Mouse (Mus musculus): ENCODE results near the gene Rgs16. TPM values are rescaled to one million over a fixed set of nuclear protein-coding genes. Genes with fewer than 3 reads are reported as not detected.
A peak's percentile ranks its signal among the peaks of the same experiment; 100 is the strongest.

Rgs16 gene
- total RNA-seq, 4 experiments from 2014 or later = 5.3 to 8.8 (median 7.4) TPM

DNA sequence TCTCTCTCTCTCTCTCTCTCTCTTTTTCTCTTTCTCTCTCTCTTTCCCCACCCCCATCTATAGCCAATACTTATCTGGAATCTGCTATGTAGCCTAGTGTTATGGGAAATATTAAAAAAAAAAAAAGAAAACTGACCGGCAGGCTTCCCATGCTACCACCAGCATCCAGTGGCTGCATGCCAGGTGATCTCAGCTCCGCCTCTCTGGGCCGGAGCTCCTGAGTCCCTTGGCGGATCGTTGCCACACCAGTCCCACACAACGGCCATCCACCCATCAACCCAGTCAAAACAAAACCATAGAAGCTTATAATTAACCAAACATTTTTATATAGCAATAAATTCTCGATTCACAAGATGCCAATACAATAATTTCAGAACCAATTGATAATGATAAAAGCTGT is 19.2 kb upstream of the Rgs16 start:
- DNase-seq (ENCODE audit: low spot score in 2 of 2) = no peak

DNA sequence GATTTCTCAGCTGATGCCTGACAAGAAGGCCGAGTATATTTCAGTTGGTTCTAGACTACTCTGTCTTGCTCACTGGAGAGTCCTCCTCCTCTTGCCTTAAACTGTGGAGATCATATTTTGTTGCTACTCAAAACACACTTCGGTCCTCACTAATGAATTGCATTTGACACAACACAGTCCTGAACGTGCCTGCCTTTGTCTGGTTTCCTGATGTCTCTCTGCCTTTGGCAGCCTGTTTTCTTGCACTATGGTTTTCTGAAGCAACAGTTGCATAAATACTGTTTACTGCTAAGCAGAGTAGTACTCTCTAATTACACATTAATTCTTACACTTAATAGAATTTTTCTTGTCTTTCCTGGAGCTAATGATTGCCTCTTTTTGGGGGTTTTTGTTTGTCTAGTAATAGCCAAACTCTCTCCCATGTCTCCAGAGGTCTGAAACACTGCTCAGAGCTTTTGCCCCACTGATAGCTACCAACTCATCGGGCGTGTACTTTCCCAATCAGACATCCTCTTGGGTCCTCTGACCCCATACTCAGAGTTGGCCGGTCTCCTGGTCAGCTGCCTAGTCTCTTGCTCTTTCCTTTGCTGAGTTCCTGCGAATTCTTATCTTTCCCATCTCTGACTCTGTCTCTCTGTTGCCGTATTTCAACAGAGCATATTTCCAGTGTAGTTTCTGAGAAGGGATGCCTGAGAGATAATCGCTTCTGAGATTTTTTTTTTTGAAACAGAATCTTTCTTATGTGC is 18.4 kb upstream of the Rgs16 start:
- no peak for DNase-seq (ENCODE audit: low spot score in 2 of 2)

GRCm38 (mm10) chr1:153723426-153723825 is 16.7 kb upstream of the Rgs16 start:
- DNase-seq (ENCODE audit: low spot score in 2 of 2) = no peak

DNA sequence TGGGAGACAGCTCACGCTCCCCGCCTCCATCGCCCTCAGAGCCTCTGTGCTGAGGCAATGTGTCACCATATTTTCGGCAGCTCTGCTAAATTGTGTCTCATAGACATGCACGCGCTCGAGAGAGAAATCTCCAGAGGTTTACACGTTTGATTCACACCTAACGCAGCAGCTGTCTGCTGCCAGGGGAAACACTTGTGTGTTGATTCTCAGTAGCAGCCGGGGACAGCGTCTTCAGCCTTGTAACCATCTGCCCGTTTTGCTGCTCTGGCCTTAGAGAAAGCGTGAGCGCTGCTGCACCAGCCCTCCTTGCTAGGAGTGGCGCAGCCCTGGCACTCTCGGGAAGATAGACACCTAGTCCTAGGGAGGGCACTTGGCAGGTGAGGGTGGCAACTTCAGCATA is 13.5 kb upstream of the Rgs16 start:
- no peak for DNase-seq (ENCODE audit: low spot score in 2 of 2)

- no peak for DNase-seq (ENCODE audit: low spot score in 2 of 2)
Observed at GRCm38 (mm10) chr1:153729806-153730205, 10.3 kb upstream of the Rgs16 start.

- DNase-seq (ENCODE audit: low spot score in 2 of 2) = no peak
Observed at GRCm38 (mm10) chr1:153730671-153731070, 9.5 kb upstream of the Rgs16 start.

DNA sequence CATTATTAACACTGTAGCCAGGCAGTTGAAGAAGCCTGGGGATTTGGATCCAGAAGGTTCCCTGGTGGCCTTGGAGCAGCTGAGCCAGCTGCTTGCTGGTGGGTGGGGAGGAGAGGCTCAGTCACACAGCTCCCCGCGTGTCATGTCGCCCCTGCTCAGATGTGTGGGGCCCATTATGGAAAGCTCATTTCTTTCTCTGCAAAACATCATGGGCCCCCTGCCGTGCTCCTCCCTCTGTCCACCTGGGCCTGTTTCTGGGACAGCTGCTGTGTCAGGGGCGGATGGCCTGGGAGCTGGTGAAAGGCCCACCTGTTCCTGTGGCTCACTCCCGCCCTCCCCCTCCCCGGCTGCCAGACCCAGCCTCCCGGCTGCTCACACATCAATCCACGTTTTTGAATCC is 7.0 kb upstream of the Rgs16 start:
- DNase-seq (ENCODE audit: low spot score in 2 of 2) = no peak

- no peak for DNase-seq (ENCODE audit: low spot score in 2 of 2)
Observed at GRCm38 (mm10) chr1:153734866-153735265, 5.3 kb upstream of the Rgs16 start.

DNA sequence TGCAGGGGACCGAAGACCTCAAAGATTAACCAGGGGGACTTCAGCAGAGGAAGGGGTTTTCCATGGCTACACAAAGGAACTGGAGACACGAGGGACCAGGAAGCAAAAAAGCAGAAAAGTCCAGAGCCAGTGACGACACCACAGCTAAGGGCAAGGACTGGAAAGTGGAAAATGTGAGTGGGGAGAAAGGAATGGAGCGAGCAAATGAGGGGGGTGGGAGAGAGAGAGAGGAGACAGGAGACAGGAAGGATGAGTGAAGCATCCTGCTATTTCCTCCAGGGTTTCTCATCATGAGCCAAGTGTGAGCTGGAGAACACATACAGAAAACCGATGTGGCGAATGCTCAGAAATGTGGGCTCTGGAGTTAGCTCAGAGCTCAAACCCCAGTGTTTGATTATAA is 4.1 kb upstream of the Rgs16 start:
- DNase-seq (ENCODE audit: low spot score in 2 of 2) = no peak

DNA sequence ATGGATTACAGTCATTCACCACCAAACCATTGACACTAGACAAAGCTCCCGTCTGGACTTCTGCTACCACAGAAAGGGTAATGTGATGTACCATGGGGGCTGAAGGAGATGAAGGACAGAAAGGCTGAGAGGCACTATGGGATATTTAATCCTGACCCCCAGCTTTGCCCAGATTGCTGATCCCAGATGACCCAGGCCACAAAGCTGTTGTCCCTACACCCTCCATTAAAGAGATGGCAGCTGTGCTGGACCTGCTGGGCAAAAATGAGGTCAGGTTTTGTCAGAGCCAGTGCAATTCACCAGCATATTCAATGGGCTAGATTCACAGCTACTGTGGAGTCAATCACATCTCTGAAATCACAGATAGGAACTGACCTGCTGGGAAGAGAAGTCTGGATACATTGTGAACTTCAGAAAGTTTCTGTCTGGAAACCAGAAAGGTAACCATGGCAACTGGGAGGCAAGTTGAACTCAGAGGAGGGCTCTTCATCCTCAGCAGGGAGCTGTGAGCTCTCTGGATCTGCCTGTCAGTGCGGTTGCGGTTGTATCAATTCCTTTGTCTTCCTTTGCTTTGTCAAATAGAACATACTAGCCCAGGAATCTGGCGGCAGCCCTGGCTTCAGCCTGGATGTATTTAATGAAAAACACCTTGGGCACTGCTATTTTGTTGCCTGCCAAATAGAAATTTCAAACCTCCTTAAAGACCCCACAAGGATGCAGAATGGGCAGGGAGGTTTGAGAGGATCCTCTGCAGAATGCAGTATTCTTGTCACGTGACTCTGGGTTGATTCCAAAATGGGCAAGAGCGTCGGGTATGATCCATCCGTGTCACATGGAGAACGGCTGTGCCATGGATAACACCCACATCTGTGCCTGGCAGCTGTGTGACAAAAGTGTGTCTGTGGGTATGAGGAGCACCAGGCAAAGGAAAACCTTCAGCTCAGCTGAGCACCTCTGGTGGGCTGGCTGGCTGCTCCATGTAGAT is 2.8 kb upstream of the Rgs16 start:
- DNase-seq (ENCODE audit: low spot score in 2 of 2) = no peak

DNA sequence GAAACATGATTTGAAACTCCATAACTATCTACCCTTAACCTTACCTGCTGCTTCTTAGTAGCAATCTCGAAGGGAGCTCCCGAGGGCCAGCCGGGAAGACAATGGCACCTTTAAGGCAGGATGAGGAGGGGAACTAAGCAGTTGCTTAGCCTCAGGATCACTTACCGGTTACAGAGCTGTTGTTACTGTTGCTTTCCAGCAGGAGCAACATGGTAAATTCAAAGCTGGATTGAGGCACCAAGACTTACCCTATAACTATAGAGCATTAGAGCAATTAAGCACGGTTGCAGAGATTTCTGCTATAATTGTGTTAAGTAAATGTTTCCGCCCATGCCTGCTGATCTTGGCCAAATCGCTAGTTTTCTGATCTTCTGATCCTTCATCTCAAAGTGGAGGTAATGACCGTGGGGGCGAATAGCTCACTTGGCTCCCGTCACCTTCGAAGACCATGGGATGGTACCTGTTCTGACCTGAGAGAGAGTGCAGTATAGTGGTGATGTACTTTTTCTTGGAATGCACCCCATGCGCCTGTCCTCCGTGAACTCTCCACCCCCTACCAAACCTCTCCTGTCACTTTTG is 623 bp upstream of the Rgs16 start:
- no peak for DNase-seq (ENCODE audit: low spot score in 2 of 2)

GRCm38 (mm10) chr1:153740775-153741400 is 739 bp downstream of the Rgs16 start:
- DNase-seq (ENCODE audit: low spot score in 2 of 2) = no peak

DNA sequence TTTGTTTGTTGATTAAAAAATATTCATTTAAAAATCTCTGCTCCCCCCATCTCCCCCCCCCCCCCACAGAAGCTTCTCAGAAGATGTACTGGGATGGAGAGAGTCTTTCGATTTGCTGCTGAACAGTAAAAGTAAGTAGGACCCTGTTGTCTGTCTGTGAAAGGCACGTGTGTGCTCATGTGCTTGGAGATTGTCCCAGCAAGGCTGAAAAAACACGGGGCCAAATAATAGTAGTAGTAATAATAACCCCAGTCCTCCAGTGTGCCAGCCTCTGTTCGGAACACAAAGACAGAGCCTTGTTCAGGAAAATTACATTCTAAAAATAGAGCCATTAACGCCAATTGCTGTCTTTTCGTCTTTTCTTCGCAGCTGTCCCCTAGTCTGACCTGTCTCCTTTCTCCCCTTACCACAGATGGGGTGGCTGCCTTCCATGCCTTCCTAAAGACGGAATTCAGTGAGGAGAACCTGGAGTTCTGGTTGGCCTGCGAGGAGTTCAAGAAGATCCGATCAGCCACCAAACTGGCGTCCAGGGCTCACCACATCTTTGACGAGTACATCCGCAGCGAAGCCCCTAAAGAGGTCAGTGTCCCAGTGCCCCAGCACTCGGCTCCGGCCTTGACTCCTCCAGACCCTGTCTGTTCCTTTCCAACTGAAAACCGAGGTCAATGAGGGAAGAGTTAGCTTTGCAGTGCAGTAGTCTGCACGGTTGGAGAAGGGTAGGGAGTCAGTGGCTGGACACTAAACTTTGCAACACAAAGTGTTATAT is 1.6 kb downstream of the Rgs16 start:
- DNase-seq (ENCODE audit: low spot score in 2 of 2) = no peak

DNA sequence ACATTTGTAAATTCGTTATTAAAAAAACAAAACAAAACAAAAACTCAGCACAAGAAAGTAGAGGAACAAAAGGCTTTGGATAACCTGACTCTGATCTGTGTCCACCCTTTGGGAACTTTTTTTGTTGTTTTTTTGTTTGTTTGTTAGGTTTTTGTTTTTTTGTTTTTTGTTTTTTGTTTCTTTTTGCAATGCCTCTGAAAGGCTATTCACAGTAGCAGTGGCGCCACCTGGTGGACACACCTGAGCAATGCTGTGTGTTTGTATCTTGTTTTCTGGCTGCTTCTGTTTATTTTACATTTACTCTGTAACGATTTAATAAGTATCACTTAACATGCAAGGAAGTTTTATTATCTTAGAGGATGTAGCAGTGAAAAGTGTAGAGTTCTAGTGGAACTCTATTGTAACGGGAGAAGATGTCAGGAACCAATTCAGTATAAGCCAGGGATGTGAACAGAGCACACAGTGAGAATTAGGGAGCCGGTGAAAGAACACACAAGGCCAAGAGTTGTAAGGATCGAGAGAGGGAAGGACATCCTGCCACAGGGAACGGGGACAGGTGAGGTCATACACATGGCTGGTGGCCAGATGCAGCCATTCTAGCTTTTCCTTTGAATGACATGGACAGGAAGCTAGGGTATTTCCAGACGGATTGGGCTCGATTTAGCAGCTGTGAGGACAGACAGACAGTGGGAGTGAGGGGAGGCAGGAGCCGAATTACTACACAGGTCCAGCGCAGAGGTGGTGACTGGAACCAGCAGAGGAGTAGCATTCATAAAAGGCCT is 2.4 kb downstream of the Rgs16 start:
- peak; percentile 53 to 83 for DNase-seq (ENCODE audit: low spot score in 2 of 2)

GRCm38 (mm10) chr1:153746119-153746670 is 6.0 kb downstream of the Rgs16 start:
- no peak for DNase-seq (ENCODE audit: low spot score in 2 of 2)

DNA sequence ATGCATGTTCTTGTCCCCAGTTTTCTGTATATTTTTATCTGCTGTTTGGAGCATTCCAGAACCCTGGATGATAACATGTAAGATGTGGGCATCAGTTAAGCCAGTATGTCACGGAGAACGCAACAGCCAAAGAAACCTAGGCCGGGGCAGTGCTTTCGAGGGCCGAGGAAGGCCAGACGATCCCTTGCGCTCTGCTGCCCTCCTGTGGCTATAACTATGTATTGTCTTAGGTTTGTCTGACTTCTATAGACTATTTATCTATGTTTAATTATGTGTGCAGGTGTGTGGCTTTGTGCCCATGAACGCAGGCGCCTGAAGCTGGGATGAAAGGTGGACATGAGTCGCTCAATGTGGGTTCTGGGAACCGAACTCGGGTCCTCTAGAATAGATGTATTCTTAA is 6.6 kb downstream of the Rgs16 start:
- peak in 1 of 2 experiments; percentile 65 for DNase-seq (ENCODE audit: low spot score in 2 of 2)

DNA sequence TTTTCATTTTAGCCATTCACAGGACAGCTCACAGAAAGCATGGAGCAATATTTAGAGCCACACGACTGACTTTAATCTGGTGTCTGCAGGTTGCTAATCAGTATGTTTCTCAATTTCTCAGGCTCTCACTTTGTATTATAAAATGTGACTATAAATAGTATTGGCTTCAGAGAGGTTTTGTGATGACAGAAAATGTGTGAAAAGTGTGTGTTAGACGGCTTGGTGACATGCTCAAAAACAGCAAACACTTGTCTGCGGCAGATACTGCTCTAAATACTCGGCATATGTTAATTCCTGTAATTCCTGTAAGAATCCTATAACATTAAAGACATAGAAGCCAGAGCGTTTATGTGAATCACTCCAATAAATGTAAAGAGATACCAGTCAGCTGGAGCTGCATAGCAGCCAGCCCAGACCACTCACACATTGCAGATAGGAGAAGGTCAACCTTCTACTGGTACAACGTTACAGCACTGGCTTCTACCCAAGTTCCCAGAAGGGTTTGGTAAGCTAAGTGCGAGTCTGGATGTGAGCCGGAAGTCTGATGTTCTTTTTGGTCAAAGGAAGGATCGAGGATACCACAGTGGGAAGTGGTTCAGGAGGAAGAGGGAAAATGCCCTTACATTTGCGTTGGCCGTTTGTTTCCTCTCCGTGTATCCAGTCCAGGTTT is 7.8 kb downstream of the Rgs16 start:
- no peak for DNase-seq (ENCODE audit: low spot score in 2 of 2)

DNA sequence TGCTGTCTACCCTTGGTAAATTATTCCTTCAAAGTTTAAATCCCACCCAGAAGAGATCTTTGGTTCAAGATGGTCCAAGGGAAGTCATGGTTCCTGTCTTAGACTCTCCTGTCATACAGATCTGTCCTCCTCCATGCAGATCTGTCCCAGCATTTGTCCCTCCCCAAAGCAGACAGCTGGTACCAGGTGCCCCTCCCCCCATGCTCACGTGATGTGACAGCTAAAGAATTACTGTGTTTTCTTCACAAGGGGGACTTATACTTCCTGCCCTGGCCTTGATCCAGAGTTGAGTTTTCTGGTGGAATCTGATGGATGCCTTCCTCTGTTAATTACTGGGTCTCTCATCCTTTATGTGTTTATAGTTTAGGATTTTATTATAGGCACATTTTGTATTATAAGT is 8.4 kb downstream of the Rgs16 start:
- DNase-seq (ENCODE audit: low spot score in 2 of 2) = no peak

GRCm38 (mm10) chr1:153749211-153749801 is 9.2 kb downstream of the Rgs16 start, which contains the start of gene Rnasel:
Gene Rnasel, plus strand, starts transcription at chr1:153749426.
- peak in 1 of 2 experiments; percentile 46 for DNase-seq (ENCODE audit: low spot score in 2 of 2)
